Mouse (Mus musculus) thymus, postnatal 0 days (tissue): ENCODE measurements around the gene Pkp3. TPM values are rescaled to one million over a fixed set of nuclear protein-coding genes. Genes with fewer than 3 reads are reported as not detected.
"Not testable (repeated sequence)": the region's sequence is repeated elsewhere in the genome, so short reads cannot be mapped to it uniquely, and the experiment has no call there.

Experiments used
- DNase-seq: peaks from one replicate; pipeline ENCODE4 v3.0.0-alpha.2; 2015; ENCODE audit warnings: low spot score
- polyA plus RNA-seq: library from polyadenylated mRNA; unstranded; fragments of >200 nt; fragmentation: Nextera tagmentation; extraction: Ambion mirVana; gene quantifications from 2 replicates; pipeline ENCODE4 v1.2.1, GENCODE M21; 2015

Gene Pkp3
- polyA plus RNA-seq, result 45.1 and 47.8 TPM in 2 replicates

- no peak for DNase-seq
These were observed at the start of gene Pkp3 for GRCm38 (mm10) chr7:141077841-141078240. Gene Pkp3, plus strand, starts transcription at chr7:141078218.

GRCm38 (mm10) chr7:141028831-141029230, 49.2 kb upstream of the Pkp3 start, which contains the start of gene Gm17387:
Gene Gm17387, plus strand, starts transcription at chr7:141029131.
- no peak for DNase-seq

DNA sequence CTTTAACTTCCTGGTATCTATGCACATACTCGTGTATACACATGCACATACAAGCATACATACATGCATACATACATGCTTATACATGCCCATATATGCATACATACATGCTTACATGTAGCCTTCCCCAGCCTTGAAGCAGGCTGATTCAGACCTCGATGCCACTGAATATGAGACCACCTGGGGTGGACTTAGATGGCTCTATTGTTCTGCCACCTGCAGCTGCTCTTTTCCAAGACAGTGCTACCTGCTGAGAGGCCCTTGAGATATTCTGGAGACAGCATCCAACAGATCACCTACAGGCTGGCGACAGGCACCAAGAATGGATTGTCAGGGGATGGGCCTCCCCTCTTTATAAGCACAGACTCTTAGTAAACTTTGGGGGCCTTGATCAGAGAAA, 47.6 kb upstream of the Pkp3 start:
- no peak for DNase-seq

GRCm38 (mm10) chr7:141032458-141033167, 45.4 kb upstream of the Pkp3 start:
- no peak for DNase-seq

DNA sequence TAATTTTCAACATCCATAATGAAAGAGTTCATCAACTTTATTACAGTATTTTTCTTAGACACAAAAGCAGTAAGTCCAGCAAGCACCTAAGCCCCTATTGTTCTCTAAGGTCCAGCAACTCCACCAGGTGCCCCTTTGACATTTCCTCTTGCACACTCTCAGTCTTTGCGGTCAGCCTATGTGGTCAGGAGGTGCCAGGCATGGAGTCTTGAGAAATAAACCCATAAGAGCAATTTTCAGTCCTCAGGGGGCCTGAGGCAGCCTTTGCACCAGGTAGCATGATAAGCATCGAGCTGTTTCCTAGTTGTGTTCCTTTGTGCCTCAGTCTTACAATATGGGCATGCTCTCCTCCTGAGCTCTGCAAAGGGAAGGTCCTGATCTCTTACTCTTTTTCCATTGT, 41.4 kb upstream of the Pkp3 start:
- not testable (repeated sequence) for DNase-seq

DNA sequence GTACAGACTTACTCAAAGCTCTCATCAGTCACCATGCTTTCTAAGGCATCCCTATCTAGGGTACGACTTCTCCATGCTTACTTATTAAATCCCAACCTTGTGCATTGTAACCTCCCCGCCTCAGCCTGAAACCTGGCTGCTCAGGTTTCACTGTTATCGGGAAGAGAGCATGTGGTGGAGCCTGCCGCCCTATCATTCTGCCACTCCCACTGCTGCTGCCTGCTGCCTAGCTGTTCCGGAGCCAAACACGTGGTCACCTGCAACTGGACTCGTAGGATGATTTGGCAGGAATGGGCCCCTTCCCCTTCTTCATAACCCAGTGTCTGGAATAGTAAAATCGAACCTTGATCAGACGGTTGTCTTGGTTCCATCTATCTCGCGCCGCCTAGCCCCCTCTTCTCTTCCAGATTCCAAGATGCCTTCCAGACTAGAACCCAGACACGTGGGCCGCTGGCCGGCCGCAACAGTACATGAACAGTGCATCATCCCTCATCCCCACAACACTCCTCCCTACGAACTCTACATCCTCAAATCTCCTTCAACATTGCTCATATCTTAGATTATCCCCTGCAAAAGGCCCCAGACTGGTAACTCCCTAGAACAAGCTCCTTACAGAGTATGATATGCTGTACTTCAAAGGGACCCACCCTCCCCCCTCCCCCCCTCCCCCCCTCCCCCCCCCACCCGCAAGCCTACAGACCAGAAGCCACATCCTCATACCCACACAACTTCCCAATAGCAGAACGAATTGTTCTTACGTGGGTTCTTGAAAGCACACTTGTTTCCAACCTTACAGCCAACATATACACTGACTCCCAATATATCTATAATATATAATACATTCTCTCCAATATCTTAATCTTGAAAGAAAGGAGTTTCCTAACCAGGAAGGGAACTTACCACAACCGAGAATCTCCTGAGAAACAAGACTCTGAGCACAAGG, 39.7 kb upstream of the Pkp3 start:
- DNase-seq, result peak; percentile 20

DNA sequence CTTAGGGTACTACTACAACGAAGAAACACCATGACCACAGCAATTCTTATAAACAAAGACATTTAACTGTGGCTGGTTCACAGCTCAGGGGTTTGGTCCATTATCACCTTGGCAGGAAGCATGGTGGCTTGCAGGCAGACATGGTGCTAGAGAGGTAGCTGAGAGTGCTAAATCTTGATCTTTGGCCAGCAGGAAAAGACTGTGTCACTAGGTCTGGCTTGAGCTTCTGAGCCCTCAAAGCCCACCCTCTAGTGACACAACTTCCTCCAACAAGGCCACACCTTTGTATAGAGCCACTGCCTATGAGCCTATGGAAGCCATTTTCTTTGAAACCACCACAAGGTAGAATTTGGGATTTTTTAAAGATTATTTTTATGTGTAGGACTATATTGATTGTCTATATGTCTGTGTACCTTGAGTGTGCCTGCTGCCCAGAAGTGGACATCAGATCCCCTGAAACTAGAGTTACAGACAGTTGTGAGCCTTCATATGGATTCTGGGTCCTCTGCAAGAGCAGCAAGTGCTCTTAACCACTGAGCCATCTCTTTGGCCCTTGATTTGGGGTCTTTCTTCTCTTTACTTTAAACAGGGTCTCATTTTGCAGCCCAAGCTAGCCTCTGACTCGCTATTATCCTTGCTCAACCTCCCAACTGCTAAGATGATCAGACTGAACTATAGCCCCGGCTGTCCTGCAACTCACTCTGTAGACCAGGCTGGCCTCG, 38.5 kb upstream of the Pkp3 start:
- no peak for DNase-seq

DNA sequence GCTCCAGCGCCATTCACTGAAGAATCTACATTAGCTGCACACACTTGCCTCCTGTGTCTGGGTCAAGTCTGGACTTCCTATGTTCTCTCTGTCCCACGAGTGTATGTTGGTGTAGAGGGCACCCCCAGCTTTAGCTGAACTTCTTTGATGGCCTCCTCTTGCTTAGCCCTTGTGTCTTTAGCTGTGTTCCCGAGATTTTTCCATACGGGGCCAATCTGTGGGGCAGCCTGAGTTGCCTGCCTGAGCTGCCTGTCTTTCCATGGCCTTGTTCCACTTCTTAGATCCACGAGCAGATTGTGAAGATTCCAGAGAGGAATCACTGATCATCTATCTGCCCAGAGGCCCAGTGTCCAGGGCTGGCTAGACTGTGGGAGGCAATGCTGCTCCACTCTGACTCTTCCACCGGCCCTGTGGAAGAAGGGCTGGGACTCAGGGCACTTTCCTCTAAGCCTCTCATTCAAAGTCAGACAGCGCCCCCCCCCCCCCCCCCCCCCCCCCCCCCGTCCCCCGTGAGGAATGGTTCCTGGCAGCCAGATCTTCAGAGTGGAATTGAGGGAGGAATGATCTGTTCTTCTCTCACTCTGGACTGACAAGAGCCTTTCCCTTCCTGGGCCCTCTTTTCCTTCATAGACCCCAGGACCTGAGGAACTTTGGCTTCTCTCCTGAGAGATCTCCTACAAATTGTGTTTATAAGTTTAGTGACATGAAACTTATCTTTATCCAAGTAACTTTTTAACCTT, 37.0 kb upstream of the Pkp3 start:
- no peak for DNase-seq

- DNase-seq, result no peak
These were observed 36.4 kb upstream of the Pkp3 start for GRCm38 (mm10) chr7:141041661-141042060.

DNA sequence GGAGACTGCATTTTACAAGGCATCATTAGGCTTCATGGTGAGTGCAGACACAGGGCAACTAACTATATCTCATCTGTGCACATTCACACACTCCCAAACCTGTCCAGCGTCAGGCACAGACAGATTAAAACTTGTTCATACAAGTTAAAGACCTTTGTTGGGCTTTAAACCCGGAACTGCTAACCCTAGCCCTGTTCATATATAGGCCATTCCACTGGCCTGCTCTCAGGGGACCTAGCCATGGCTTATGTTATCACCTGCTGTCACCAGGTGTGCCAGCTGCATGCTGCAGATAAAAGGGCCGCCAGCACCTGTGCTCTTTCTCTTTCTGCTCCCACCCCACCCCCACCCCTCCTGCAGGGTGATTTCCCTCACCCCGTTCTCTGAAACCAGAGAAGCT, 35.5 kb upstream of the Pkp3 start:
- DNase-seq, result peak; percentile 51

DNA sequence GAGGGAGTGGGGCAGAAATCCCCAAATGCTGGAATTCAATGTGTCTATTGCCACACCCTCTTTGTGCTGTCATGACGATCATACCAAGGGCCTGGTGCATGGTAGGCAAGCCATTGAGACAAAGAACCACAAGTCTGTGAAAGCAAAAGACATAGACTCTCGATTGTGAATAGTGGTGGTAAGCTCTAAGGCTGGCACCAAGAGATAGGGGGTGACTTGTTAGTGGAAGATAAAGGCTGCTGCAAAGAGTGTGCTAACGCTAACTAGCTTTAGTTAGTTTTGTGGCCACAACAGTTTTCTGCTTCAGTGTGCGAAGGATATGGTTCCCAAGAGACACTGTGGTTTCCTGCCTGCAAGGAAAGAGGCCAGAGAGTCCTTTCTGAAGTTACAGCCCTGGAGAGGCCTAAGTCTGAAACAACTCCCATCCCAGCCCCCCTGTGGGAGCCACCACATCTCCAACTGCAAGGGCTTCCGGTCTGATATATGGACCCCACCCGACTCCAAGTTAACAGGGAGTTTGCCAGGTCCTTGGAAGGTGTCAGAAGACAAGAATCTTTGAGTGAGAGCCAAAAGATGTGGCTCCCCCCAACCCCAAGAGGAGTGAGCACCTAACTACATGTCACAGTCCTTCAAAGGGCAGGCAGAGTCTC, 31.0 kb upstream of the Pkp3 start:
- DNase-seq, result no peak

GRCm38 (mm10) chr7:141047581-141048225, 30.3 kb upstream of the Pkp3 start:
- DNase-seq, result no peak

GRCm38 (mm10) chr7:141048226-141049218, 29.5 kb upstream of the Pkp3 start:
- peak; percentile 86 for DNase-seq

DNA sequence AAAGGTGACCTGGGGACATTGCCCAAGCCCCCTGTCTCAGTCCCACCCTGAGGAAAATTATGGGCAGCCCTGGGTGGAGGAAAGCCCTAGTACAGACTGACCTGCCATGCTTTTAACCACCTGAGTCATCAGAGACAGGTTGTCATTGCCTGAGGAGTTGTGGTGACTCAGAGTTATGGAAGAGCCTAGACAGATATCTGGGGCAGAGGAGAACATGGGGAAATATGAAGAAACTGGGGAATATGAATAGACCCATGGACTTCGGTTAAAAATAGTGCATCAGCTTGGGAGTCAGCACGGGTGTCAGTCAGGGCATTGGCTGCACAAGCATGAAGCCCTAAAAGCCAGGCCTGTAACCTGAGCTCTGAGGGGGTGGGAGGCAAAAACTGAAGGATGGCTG, 28.7 kb upstream of the Pkp3 start:
- no peak for DNase-seq

- DNase-seq, result no peak
These were observed 26.8 kb upstream of the Pkp3 start for GRCm38 (mm10) chr7:141051060-141051685.

- no peak for DNase-seq
These were observed 26.0 kb upstream of the Pkp3 start for GRCm38 (mm10) chr7:141052016-141052415.

- DNase-seq, result no peak
These were observed 25.6 kb upstream of the Pkp3 start for GRCm38 (mm10) chr7:141052421-141052820.

- DNase-seq, result no peak
These were observed 22.2 kb upstream of the Pkp3 start for GRCm38 (mm10) chr7:141055785-141056184.
